Mouse (Mus musculus): ENCODE data around the gene Vmp1. TPM values are rescaled to one million over a fixed set of nuclear protein-coding genes. Genes with fewer than 3 reads are reported as not detected.

Gene Vmp1
- polyA plus RNA-seq, 1 experiment from 2014 or later: 387 TPM

DNA sequence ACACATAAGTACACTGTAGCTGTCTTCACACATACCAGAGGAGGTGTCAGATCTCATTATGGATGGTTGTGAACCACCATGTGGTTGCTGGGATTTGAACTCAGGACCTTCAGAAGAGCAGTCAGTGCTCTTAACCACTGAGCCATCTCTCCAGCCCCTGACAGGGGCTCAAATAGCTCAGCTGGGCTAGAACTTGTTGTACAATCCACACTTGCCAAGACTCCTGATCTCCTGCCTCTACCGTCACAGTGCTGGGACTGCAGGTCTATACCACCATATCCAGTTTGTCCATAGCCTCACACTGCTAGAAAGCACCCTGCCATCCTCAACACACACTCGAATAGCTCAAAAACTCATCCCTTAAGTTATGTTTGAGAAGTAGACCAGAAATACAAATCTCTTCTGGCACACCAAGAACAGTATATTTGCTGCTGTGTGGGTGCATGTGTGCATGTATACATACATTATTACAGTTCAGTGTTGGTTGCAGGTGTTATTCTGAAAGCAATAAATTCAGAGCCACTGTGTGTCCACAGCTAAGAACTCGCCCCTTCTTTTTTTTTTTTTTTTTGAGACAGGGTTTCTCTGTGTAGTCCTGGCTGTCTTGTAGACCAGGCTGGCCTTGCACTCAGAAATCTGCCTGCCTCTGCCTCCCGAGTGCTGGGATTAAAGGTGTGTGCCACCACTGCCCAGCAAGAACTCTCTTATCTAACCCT is 94.9 kb downstream of the Vmp1 start:
- no peaks in the 10 kb centered on the region for H3K27me3 ChIP-seq (replicated peaks; ENCODE audit: control insufficient read depth, insufficient read depth, low read length)
- H3K27ac ChIP-seq (ENCODE audit: low read depth, low read length): no peak overlapping the region
- no peak overlapping the region for H3K9ac ChIP-seq (ENCODE audit: low read depth, low read length)
- no peak for TF ChIP-seq CTCF (IDR thresholded peaks at IDR 0.05; ENCODE audit: low read depth)
- no peaks in the 10 kb centered on the region for H3K9me3 ChIP-seq (ENCODE audit: control insufficient read depth)
- no peak for ATAC-seq
- no peaks in the 10 kb centered on the region; the same call in 1 of the 2 replicates for H3K4me1 ChIP-seq (replicated peaks; ENCODE audit: control insufficient read depth, insufficient read depth, low read length)
- H3K4me2 ChIP-seq (replicated peaks; ENCODE audit: low read depth): no peak overlapping the region
- WGBS: 76% methylated on average over 4 of the region's 4 CpGs
- H3K4me3 ChIP-seq (ENCODE audit: low read depth, low read length): no peak overlapping the region
- no peaks in the 10 kb centered on the region for H3K36me3 ChIP-seq (ENCODE audit: control insufficient read depth, insufficient read depth)

DNA sequence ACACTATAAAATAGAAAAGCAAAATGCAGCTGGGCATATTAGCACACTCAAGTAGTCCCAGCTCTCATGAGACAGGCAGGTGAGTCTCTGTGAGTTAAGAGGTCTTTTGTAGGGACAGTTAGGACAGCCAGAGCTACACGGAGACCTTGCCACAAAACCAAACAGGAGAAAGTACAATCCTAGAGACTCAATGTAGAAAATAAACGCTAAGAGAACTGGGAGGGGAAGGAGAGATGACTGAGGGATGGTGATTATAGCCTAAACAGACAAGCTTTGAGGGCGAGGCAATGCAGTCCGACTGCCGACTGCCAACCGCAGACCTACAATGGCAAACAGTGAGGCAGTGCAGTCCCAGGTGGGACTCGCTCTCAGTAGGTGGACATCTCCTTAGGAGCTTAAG is 95.8 kb downstream of the Vmp1 start:
- no peak overlapping the region for H3K4me3 ChIP-seq (ENCODE audit: low read depth, low read length)
- WGBS: 21% methylated on average over 7 of the region's 7 CpGs
- no peaks in the 10 kb centered on the region for H3K27me3 ChIP-seq (replicated peaks; ENCODE audit: control insufficient read depth, insufficient read depth, low read length)
- H3K4me2 ChIP-seq (replicated peaks; ENCODE audit: low read depth): peak overlapping the region; percentile 59
- H3K4me1 ChIP-seq (replicated peaks; ENCODE audit: control insufficient read depth, insufficient read depth, low read length): no peaks in the 10 kb centered on the region; the same call in 1 of the 2 replicates
- no peak for ATAC-seq
- no peaks in the 10 kb centered on the region for H3K9me3 ChIP-seq (ENCODE audit: control insufficient read depth)
- H3K27ac ChIP-seq (ENCODE audit: low read depth, low read length): peak overlapping the region; percentile 93
- TF ChIP-seq CTCF (IDR thresholded peaks at IDR 0.05; ENCODE audit: low read depth): no peak
- H3K36me3 ChIP-seq (ENCODE audit: control insufficient read depth, insufficient read depth): no peaks in the 10 kb centered on the region
- H3K9ac ChIP-seq (ENCODE audit: low read depth, low read length): peak overlapping the region; percentile 88

DNA sequence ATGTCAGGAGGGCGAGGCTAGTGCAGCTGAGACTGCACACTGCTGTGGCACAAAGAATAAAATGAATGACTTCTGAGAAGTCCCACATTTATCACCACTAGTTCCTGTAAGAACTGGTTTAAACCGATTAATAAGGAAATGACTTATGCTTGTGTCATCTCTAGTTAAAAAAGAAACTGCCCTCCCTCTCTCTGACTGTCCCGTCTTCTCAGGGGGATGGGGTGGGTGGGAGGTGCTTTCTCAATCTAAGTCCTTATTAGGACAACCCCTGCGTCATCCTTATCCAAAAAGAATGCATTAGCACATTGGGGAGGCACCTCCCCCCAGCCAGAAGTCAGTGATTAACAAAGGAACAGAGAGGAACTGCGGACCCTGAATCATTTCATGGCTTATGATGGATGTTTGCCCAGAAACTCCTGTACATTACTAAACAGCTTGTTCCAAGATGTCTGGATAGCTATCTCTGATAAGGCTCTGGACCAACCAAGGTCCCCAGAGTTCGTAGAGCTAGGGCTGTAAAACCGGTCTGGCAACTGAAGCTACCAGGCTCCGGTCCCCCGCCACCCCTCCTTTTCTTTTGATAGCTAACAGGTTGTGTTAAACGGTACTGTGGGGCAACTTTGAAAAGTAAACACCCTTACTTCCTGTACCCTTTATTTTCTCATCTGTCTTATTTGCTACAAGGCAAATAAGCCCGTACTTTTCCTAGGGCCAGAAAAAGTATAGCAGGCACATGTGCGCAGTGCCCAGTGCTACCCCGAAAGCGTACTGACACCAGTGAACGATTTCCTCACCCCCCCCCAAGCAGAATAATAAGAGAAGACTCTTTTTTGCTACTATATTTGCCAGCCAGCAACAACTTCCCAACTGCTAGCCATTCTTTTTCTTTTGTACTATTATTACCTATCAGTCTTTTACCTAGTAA is 96.5 kb downstream of the Vmp1 start:
- H3K9ac ChIP-seq (ENCODE audit: low read depth, low read length): peak overlapping the region; percentile 88
- no peaks in the 10 kb centered on the region; the same call in 1 of the 2 replicates for H3K4me1 ChIP-seq (replicated peaks; ENCODE audit: control insufficient read depth, insufficient read depth, low read length)
- H3K27ac ChIP-seq (ENCODE audit: low read depth, low read length): peak overlapping the region; percentile 93
- H3K9me3 ChIP-seq (ENCODE audit: control insufficient read depth): no peaks in the 10 kb centered on the region
- peak overlapping the region; percentile 59 for H3K4me2 ChIP-seq (replicated peaks; ENCODE audit: low read depth)
- H3K36me3 ChIP-seq (ENCODE audit: control insufficient read depth, insufficient read depth): no peaks in the 10 kb centered on the region
- no peaks in the 10 kb centered on the region for H3K27me3 ChIP-seq (replicated peaks; ENCODE audit: control insufficient read depth, insufficient read depth, low read length)
- peak overlapping the region; percentile 53 for H3K4me3 ChIP-seq (ENCODE audit: low read depth, low read length)
- TF ChIP-seq CTCF (IDR thresholded peaks at IDR 0.05; ENCODE audit: low read depth): no peak
- WGBS: 2% methylated on average over 15 of the region's 15 CpGs
- peak; percentile 92 for ATAC-seq

DNA sequence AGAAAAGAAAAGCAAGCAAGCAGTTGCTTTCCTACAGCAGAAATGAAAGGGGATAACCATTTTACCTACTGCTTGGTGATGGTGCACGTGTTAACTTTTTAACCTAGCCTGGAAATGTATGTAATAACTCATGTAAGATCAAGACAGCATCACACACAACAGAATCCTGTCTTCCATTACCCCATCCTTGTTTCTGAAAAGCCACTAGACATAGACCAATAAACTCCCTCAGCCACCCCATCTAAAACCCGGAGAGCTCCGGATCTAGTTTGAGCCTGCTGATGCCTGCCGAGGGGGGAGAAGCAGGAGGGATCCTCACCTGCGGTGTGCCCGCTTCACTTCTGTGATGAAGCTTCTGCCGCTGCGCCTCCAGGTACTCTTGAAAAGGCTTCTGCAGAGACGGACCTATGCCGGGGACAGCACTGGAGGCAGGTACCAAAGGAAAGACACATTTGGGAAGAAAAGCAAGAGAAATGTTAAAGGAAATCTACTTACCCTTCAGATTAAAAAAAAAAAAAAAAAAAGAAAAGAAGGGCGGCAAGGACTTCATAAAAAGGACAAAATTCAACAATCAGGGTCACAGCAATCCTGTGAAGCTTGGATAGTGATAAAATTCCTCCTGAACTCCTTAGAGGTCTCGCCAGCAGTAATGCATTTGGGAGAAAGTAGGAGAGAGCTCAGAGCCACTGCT is 97.3 kb downstream of the Vmp1 start:
- H3K9ac ChIP-seq (ENCODE audit: low read depth, low read length): peak overlapping the region; percentile 88
- WGBS: 2% methylated on average over 12 of the region's 12 CpGs
- peak overlapping the region; percentile 53 for H3K4me3 ChIP-seq (ENCODE audit: low read depth, low read length)
- H3K4me1 ChIP-seq (replicated peaks; ENCODE audit: control insufficient read depth, insufficient read depth, low read length): no peaks in the 10 kb centered on the region; the same call in 1 of the 2 replicates
- H3K27ac ChIP-seq (ENCODE audit: low read depth, low read length): peak overlapping the region; percentile 93
- no peak for ATAC-seq
- no peaks in the 10 kb centered on the region for H3K36me3 ChIP-seq (ENCODE audit: control insufficient read depth, insufficient read depth)
- peak overlapping the region; percentile 59 for H3K4me2 ChIP-seq (replicated peaks; ENCODE audit: low read depth)
- H3K27me3 ChIP-seq (replicated peaks; ENCODE audit: control insufficient read depth, insufficient read depth, low read length): no peaks in the 10 kb centered on the region
- no peaks in the 10 kb centered on the region for H3K9me3 ChIP-seq (ENCODE audit: control insufficient read depth)
- TF ChIP-seq CTCF (IDR thresholded peaks at IDR 0.05; ENCODE audit: low read depth): no peak

DNA sequence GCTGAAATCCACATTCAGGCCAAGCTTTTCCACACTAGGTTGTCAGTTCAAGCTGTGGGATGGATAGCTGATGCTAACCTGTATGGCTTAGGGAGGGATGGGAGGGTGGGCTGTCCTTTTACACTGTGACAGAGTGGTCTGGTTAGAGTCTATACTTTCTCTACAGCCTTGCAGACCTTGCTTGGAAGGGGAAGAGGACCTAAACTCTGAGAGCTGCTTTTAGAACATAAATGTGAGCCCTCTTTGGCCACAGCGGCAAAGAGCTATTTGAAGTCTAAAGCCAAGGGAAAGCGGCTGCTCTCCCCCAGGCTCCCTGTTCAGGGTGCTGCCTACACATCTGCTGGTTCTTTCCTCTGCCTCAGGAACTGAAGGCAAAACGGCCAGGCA is 98.0 kb downstream of the Vmp1 start:
- no peak for ATAC-seq
- Histone ChIP-seq H3K4me1 (replicated peaks; ENCODE audit: control insufficient read depth, insufficient read depth, low read length) (no peaks in the 10 kb centered on the region; the same call in 1 of the 2 replicates), H3K36me3 (ENCODE audit: control insufficient read depth, insufficient read depth) (no peaks in the 10 kb centered on the region), H3K9ac (ENCODE audit: low read depth, low read length) (peak overlapping the region; percentile 85), H3K4me2 (replicated peaks; ENCODE audit: low read depth) (peak overlapping the region; percentile 59), H3K27me3 (replicated peaks; ENCODE audit: control insufficient read depth, insufficient read depth, low read length) (no peaks in the 10 kb centered on the region), H3K9me3 (ENCODE audit: control insufficient read depth) (no peaks in the 10 kb centered on the region), H3K4me3 (ENCODE audit: low read depth, low read length) (peak overlapping the region; percentile 53), H3K27ac (ENCODE audit: low read depth, low read length) (peak overlapping the region; percentile 93)
- WGBS: 6% methylated on average over 3 of the region's 3 CpGs
- no peak for TF ChIP-seq CTCF (IDR thresholded peaks at IDR 0.05; ENCODE audit: low read depth)
